Mouse (Mus musculus) E14TG2a.4 (cell line): ENCODE results near the gene Dennd1c.

Experiments
- H3K27me3 ChIP-seq: 2 replicates; pipeline ENCODE4 v1.6.1; 2014; ENCODE audit warnings: low read length, control low read depth; ENCODE audit not compliant: insufficient read depth
- H3K36me3 ChIP-seq: 2 replicates; pipeline ENCODE4 v1.6.1; 2014; ENCODE audit warnings: low read length, control low read depth; ENCODE audit not compliant: insufficient read depth
- H3K4me1 ChIP-seq: replicated peaks from 2 replicates; pipeline ENCODE4 v1.6.1; 2014; ENCODE audit warnings: low read depth, low read length, control low read depth
- H3K4me3 ChIP-seq: replicated peaks from 2 replicates; pipeline ENCODE4 v1.5.1; 2014; ENCODE audit warnings: mild to moderate bottlenecking, low read length
- H3K9me3 ChIP-seq: 2 replicates; pipeline ENCODE4 v1.6.1; 2014; ENCODE audit warnings: low read length, control low read depth
- CTCF ChIP-seq: conservative IDR thresholded peaks from 2 replicates; pipeline ENCODE4 v1.5.1; 2014; ENCODE audit warnings: low read length
- NANOG ChIP-seq: IDR thresholded peaks from 2 replicates; pipeline ENCODE4 v1.6.1; 2014; ENCODE audit warnings: borderline replicate concordance, low read length, mixed read lengths
- POU5F1 ChIP-seq: IDR thresholded peaks from 2 replicates; pipeline ENCODE4 v1.6.1; 2014; ENCODE audit warnings: low read length, borderline replicate concordance

The Dennd1c gene

DNA sequence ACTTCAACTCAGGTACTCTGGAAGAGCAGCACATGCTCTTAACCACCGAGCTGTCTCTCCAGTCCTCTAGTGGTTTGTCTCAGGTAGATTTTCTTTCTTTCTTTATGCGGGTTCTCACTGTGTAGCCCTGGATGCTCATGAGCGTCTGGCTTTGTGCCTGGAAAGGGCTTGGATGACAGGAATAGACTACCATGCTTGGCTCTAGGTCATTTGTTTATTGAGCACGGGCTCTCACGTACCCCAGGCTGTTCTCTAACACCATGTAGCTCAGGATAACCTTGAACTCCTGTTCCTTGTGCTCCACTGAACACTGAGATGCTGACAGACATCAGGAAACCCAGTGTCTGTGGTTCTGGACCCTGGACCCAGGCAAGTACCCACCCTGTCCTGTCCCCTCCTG is 4.2 kb upstream of the Dennd1c start:
- TF ChIP-seq POU5F1 (no peak), CTCF (no peak), NANOG (no peak)
- Histone ChIP-seq H3K4me3 (no peak overlapping the region), H3K9me3 (no peaks in the 10 kb centered on the region), H3K36me3 (no peaks in the 10 kb centered on the region), H3K4me1 (peaks cover 48% of the 10 kb centered on the region), H3K27me3 (peaks cover 45% of the 10 kb centered on the region)

DNA sequence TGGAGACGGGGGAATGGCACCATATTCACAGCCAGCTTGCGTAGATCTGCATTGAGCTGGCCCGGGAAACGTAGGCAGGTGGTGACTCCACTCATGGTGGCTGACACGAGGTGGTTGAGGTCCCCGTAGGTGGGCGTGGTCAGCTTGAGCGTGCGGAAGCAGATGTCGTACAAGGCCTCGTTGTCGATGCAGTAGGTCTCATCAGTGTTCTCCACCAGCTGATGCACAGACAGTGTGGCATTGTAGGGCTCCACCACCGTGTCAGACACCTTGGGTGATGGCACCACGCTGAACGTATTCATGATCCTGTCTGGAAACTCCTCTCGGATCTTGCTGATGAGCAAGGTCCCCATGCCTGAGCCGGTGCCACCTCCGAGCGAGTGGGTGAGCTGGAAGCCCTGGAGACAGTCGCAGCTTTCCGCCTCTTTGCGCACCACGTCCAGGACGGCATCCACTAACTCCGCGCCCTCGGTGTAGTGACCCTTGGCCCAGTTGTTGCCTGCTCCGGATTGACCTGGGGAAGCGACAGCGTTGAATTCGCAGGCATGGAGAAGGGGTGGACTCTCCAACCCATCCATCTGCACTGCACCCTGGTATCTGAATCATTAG is 3.0 kb upstream of the Dennd1c start:
- no peaks in the 10 kb centered on the region for H3K9me3 ChIP-seq
- peaks cover 43% of the 10 kb centered on the region for H3K4me1 ChIP-seq
- no peak overlapping the region; the same call in 1 of the 2 replicates for H3K4me3 ChIP-seq
- H3K36me3 ChIP-seq, result no peaks in the 10 kb centered on the region
- H3K27me3 ChIP-seq, result peaks cover 44% of the 10 kb centered on the region
- TF ChIP-seq POU5F1 (no peak), CTCF (no peak), NANOG (no peak)

- Histone ChIP-seq H3K27me3 (peaks cover 39% of the 10 kb centered on the region), H3K36me3 (no peaks in the 10 kb centered on the region), H3K4me1 (peaks cover 43% of the 10 kb centered on the region), H3K4me3 (no peak overlapping the region), H3K9me3 (no peaks in the 10 kb centered on the region)
- TF ChIP-seq NANOG, result no peak
- no peak for TF ChIP-seq CTCF
- no peak for TF ChIP-seq POU5F1
These were observed 1.6 kb upstream of the Dennd1c start for GRCm38 (mm10) chr17:57079919-57080318.

GRCm38 (mm10) chr17:57076916-57077315 is 1.4 kb downstream of the Dennd1c start:
- no peak for TF ChIP-seq CTCF
- no peak for TF ChIP-seq NANOG
- no peak for TF ChIP-seq POU5F1
- Histone ChIP-seq H3K27me3 (peaks cover 41% of the 10 kb centered on the region), H3K4me1 (peaks cover 61% of the 10 kb centered on the region), H3K36me3 (no peaks in the 10 kb centered on the region), H3K9me3 (no peaks in the 10 kb centered on the region), H3K4me3 (no peak overlapping the region)

DNA sequence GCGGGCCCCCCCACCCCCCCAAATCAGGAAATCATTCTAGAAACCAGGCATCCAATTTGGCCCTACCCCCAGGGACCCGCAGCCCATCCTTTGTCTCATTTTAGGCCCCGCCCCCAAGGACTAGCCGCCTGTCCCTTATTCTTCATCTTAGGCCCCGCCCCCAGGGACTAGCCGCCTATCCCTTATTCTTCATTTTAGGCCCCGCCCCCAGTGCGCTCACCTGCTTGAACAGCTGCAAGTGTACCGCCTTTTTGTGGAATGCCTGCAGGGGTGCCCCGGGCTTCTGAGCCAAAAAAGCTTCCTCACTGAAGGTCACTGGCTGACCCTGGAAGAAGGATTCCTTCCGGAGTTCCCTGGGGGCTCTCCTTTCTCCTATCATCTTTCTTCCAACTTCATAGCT is 7.6 kb downstream of the Dennd1c start:
- H3K4me1 ChIP-seq, result peaks cover 55% of the 10 kb centered on the region
- TF ChIP-seq POU5F1, result no peak
- peak; percentile 16; the same call in 1 of the 2 replicates for TF ChIP-seq NANOG

DNA sequence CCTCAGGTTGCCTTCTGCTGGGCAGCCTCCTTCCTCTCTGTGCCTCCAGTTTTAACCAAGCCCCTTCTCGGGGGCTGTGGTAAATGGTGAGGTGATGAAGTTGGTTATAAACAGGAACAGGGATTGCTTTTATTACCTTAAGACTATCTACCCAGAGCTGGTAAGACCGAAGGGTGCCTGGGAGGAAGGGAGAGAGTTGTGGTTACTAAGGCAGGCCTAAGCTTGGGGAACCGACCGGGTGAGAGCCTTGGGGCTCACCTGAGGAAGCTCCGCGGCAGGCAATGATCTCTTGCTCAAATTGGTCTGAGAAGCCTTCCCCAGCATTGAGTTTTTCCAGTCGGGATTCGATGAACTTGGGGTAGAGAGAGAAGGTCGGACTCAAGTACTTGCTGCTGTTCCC is 8.0 kb downstream of the Dennd1c start:
- Histone ChIP-seq H3K9me3 (no peaks in the 10 kb centered on the region), H3K4me1 (peaks cover 59% of the 10 kb centered on the region), H3K36me3 (peaks cover 8% of the 10 kb centered on the region; the same call in 1 of the 2 replicates), H3K4me3 (peak overlapping the region; percentile 52), H3K27me3 (peaks cover 30% of the 10 kb centered on the region)
- TF ChIP-seq CTCF (no peak), NANOG (no peak), POU5F1 (no peak)

More for the DNA sequence above, 7.6 kb downstream of the Dennd1c start:
- Histone ChIP-seq H3K36me3 (peaks cover 5% of the 10 kb centered on the region; the same call in 1 of the 2 replicates), H3K27me3 (peaks cover 30% of the 10 kb centered on the region), H3K9me3 (no peaks in the 10 kb centered on the region), H3K4me3 (peak overlapping the region; percentile 26; the same call in 1 of the 2 replicates)

GRCm38 (mm10) chr17:57066908-57067307 is 11.4 kb downstream of the Dennd1c start:
- TF ChIP-seq CTCF (no peak), NANOG (no peak), POU5F1 (no peak)
- Histone ChIP-seq H3K4me3 (no peak overlapping the region), H3K4me1 (peaks cover 67% of the 10 kb centered on the region), H3K36me3 (peaks cover 13% of the 10 kb centered on the region; the same call in 1 of the 2 replicates), H3K9me3 (no peaks in the 10 kb centered on the region), H3K27me3 (peaks cover 37% of the 10 kb centered on the region)

- TF ChIP-seq CTCF (no peak), NANOG (no peak), POU5F1 (no peak)
- Histone ChIP-seq H3K9me3 (no peaks in the 10 kb centered on the region), H3K27me3 (peaks cover 53% of the 10 kb centered on the region), H3K4me3 (peak overlapping the region; percentile 81), H3K4me1 (peaks cover 72% of the 10 kb centered on the region), H3K36me3 (peaks cover 13% of the 10 kb centered on the region; the same call in 1 of the 2 replicates)
These were observed 15.3 kb downstream of the Dennd1c start for GRCm38 (mm10) chr17:57063031-57063430.
